Mouse (Mus musculus): Measurements from ENCODE around the gene Glrx2.

The Glrx2 gene

DNA sequence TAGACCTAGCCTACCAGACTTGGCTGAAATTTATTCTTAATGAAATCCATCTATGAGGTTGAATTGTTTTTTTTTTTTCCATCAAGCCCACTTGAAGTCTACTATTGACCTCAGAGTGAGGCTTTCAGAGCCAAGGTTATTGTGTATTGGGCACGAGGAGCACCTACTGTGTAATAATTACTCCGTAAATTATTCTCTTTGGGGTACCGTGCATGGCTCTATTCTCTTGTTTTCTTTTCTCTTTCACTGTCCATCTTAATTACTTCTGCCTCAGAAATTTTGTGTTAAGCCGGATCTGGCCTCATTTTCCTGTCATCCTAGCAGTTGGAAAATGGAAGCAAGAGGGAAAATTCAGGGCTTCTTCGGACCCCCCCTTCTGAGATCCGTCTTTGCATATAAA is 26.0 kb downstream of the Glrx2 start:
- DNase-seq (ENCODE audit: low spot score): no peak

DNA sequence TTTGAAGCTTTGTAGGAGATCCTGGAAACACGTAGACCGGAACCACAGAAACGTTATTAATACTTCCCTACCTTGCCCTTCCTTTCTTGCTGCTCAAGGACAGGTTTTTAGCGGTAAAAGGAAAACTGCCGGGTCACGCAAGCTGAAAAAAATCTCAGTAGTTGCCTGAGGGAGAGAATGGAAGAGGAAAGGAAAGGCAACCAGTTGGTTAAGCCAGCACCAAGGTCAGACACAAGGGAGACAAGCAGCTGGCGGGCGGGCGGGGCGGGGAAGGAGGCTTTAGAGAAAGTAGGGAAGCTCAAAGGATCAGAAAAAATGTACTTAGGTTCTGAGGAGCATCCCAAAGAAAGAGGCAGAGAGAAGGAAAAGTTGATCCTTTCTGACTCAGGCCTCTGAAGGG is 29.7 kb downstream of the Glrx2 start:
- no peak for DNase-seq (ENCODE audit: low spot score)

DNA sequence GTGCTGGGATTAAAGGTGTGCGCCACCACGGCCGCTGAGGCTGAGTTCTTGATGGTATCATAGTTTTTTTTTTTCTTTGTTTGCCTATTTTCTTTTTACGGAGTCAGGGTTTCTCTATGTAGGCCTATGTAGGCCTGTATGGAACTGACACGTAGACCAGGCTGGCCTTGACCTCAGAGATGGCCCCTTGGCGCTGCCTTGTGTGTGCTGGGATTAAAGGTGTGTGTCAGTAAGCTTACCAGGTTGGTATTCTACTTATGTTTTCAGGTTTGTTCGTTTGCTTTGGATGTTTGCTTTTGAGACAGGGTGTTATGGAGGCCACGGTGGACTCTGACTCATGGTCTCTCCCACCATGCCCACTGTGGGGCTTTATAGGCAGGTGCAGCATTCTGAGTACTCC is 46.0 kb downstream of the Glrx2 start:
- no peak for DNase-seq (ENCODE audit: low spot score)

DNA sequence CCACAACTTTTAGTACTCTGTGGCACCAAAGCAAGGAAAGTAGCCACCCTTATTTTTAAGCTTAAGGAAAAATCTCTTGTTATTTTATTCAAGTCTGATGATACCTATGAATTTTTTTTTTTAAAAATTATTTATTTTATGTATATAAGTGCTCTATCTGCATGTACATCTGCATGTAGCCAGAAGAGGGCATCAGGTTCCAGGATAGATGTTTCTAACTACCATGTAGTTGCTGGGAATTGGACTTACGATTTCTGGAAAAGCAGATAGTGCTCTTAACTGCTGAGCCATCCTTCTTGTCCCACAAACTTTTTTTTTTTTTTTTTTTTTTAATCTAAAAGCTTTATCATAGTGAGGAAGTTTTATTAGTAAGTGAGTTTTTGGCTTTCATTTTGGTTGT is 48.3 kb downstream of the Glrx2 start:
- DNase-seq (ENCODE audit: low spot score): no peak

DNA sequence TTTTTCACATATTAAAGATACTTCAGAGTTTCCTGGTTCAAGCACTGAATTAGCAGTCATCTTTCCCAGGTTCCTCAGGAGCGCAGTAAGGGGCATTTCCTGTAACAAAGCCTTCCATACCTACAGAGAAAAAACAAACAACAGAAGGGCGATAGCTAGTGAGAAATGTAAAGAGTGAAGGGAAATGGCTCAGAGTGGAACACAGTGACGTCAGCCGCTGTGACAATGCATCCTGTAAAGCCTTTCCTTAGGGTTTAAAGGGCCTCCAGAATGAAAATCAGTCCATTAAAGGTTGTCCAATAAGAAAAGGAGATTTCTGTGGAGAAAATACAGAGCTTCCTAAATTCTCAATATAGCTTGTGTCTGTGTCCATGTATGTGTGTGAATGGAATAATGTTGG is 49.7 kb downstream of the Glrx2 start:
- no peak for DNase-seq (ENCODE audit: low spot score)

DNA sequence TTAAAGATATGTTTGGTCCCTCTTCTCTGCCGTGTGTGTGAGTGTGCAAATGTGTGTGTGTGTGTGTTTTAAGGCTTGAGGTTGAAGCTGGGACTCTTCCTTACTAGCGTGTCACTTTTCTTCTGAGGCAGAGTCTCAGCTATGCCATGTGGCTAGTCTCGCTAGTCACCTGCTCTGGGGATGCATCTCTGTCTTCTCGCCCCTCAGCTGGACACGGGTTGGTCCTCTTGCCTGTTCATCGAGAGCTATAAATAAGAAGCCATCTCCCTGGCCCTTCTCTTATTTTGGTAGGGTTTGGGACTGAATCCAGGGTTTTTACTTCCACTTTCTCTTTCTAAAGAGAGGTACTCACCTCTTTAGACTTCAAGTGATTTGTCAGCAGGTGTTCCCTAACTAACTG is 50.1 kb downstream of the Glrx2 start:
- no peak for DNase-seq (ENCODE audit: low spot score)

DNA sequence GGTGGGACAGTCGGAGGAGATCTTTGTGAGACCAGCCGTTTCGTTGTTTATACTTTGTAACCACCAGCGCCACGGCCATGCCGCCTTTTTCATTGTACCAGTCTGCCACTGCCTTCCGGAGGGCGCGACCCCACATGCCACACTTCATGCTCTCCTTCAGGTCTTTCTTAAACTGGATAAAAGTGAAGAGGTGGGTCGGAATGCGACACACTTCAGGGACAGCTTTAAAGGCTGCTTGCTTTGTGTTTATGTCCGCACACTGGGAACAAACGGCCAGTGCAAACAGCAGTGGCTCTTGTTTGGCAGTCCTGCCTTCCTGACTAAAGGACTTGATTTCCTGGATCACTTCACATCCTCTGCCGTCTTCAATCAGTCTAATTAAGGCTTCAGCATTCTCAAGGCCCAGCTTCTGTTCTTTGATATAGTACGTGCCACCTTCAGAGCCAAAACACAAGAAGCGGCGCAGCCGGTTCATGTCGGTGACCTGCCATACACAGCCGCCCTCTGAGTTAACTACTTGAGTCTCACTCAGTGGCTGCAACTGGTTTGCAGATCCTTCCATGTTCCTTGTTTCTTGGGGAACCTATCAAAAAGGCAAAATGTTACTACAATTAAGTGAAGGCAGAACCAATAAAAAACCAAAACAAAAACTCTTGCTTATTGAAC is 54.4 kb downstream of the Glrx2 start:
- no peak for DNase-seq (ENCODE audit: low spot score)

DNA sequence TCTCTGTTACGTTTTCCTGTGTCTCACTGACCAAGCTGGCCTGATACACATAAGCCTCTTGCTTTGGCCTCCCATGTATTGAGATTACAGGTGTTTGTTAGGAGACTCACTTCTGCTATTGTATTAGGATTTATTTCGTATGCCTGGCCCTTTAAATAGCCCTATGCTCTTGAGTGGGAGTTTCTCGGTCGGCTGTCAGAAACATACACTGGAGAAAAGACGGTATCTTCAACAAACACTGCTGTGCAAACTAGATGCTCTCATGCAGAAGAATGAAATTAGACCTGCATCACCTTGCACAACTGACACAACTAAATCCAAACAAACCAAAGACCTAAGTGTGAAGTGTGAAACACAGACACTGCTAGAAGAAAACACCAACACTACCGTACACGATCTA is 56.9 kb downstream of the Glrx2 start:
- no peak for DNase-seq (ENCODE audit: low spot score)

DNA sequence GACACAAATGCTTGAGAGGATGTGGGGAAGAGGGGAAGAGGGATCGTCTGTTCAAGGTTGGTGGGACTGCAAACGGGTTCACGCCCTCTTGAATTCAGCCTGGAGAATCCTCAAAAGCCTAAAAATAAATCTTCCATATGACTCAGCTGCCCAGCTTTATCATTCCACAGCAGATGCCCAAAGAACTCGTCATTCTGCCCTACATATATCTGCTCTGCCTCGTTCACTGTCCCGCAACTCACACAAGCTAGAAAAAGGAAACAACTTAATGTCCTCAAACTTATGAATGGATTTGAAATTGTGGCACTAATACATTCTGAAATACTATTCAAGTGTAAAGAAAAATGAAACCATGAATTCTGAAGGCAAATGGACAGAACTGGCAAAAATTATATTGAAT is 57.8 kb downstream of the Glrx2 start:
- no peak for DNase-seq (ENCODE audit: low spot score)

DNA sequence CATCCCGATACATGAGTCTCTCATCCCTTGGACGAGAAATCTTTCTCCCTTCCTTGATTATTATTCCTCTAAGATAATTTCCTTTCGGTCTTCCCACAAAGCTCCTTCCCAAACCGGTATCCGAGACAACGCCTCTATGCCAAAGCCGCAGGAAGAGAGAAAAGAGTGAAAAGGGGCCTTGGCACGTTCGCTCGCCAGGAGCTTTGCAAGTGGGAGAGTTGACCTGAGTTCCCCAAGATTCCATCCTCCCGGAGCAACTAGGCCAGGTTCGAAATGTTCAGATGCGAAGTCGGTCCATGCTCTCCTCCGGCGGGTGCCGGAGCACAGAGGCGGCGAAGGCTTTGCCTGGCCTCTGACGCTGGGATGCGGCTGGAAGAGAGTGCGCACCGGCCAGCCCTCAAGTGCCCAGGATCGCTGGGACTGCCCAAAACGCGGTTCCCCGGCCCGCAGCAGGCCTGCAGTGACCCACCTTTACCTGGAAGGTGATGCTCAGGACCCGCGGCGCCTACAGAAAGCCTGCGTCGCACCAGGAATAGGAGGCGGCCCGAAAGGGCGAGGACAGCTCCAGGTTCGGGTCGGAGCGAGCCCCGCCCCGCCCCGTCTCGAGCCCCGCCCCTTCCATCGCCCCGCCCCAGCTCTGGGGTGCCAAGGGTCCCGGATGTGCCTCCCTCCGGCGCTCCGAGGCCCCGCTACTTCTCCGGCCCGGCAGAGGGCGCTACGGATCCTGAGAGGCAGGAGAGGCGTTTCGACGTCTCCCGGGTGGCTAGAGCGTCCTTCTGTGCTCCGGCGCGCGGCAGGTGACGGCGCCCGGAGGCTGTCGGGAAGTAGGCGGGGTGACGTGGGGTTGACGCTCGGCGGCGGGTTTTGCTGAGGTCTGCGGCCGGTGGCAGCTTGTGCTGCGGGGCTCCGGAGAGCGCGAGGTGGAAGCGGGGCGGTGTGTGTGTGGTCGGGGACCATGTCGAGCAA is 60.6 kb downstream of the Glrx2 start, which contains the start of the genes Trove2 and Uchl5:
Gene Trove2, minus strand, starts transcription at position 623 of the 966 bp plus-strand sequence.
Gene Uchl5, plus strand, starts transcription at position 827 of the 966 bp plus-strand sequence.
- DNase-seq (ENCODE audit: low spot score): peak; percentile 99

DNA sequence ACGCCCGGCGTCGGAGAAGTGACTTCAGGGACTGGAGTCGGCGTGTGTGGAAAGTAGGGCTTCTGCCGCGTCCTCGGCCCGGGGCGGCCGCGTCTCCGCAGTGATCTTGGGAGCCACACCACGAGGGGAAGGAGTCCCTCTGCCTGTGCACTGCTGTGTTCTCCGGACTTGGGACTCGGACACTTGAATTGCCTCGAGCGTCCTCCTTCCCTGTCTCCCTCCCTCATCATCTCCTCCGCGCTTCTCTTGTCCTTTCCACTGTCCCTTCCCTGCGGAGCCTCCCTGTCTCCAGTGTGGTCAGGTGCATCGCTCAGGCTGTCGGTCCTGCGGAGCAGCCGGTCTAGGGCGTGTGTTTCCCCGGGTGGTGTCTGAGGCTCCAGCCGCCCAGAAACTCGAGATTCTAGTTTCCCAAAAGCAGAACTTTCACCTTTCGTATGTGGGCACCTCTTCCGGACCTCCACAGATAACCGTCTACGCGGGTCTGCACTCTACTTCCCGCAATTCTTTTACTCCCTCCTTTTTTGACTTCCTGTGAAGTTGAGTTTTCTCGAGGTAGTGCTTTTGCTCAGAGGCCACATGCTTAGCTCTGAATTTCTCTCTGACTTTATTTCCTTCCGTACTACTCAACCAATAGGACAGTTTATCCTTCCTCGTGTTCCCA is 61.5 kb downstream of the Glrx2 start:
- no peak for DNase-seq (ENCODE audit: low spot score)

DNA sequence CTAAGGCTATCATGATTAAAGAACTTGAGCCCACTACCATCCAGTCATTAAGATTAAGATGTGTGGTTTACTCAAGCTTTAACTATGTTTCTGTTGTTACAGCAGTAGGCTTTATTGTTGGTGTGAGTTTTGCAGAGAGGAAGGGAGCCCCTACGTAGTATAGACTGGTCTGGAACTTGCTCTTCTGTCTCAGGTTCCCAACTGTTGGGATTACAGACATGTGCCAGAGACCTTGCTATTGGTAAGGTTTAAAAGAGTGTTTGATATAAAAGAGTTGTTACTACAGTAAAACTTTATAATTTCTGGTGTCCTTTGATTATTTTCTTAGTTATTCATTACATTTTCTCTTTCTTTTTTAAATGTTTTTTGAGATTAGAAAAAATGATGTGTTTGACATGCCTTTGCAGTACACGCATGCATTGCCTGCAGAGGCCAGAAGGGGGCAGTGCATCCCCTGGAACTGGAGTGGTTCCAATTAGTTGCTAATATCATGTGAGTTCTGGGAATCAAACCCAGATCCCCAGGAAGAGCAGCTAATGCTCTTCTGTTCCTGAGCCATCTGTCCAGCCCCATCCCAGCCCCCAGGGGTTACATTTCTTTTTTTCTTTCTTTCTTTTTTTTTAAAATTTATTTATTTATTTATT is 72.6 kb downstream of the Glrx2 start:
- DNase-seq (ENCODE audit: low spot score): peak; percentile 32

Data from urinary bladder, postnatal 14 days (tissue).